Mouse (Mus musculus): ENCODE data around the gene Rnaseh2a.

Rnaseh2a gene

GRCm38 (mm10) chr8:84907037-84907436, 62.5 kb downstream of the Rnaseh2a start:
- DNase-seq (ENCODE audit: low read depth, low spot score) = no peak

Data from A20 (cell line).